In genomic region chr8:94396964-94397657, GRCm38 (mm10) we compare ENCODE assay signal across 8 mouse cellular contexts. TPM values are rescaled to one million over a fixed set of nuclear protein-coding genes. Genes with fewer than 3 reads are reported as not detected.
DNase-seq lines count a peak whose midpoint lies in the region; ATAC-seq and TF ChIP-seq lines count a peak whose summit lies in the region.

No protein-coding gene starts in this region.

- H3K4me2 ChIP-seq in lung, postnatal 0 days (replicated peaks; ENCODE audit: low read depth, low read length): no peak overlapping the region

- intact Hi-C loops in heart, postnatal 14 days (cut with DNase I): loop anchor here (1.0 kb wide), 1 partner anchor 54 kb away; no protein-coding TSS in a partner anchor

- peaks cover 37% of the 10 kb centered on the region for H3K36me3 ChIP-seq in lung, postnatal 0 days (ENCODE audit: insufficient read depth, low read length)

- TF ChIP-seq EP300 in lung, postnatal 0 days (IDR thresholded peaks at IDR 0.05): peak; percentile 26; the same call in 1 of the 2 replicates

- peak; percentile 80 for TF ChIP-seq CTCF in layer of hippocampus, adult 2 months (conservative IDR thresholded peaks at IDR 0.05)
- TF ChIP-seq CTCF in lung, postnatal 0 days (IDR thresholded peaks at IDR 0.05): peak; percentile 95

- 49% methylated on average over 11 of the region's 11 CpGs for WGBS in lung, postnatal 0 days

- no peaks in the 10 kb centered on the region for H3K4me1 ChIP-seq in lung, postnatal 0 days (ENCODE audit: insufficient read depth, low read depth, low read length)

- H3K4me3 ChIP-seq in layer of hippocampus, adult 2 months: no peak overlapping the region
- no peak overlapping the region for H3K4me3 ChIP-seq in lung, postnatal 0 days (ENCODE audit: low read depth, low read length)

- H3K9me3 ChIP-seq in lung, postnatal 0 days (ENCODE audit: low read length): no peaks in the 10 kb centered on the region

- no peak overlapping the region for H3K9ac ChIP-seq in lung, postnatal 0 days (replicated peaks; ENCODE audit: low read depth)

- H3K27ac ChIP-seq in layer of hippocampus, adult 2 months: no peak overlapping the region
- H3K27ac ChIP-seq in lung, postnatal 0 days (ENCODE audit: low read length): no peak overlapping the region

- peak; percentile 40 for ATAC-seq in activated CD4-positive, CD25-positive, alpha-beta regulatory T cell, adult 4 months
- ATAC-seq in lung, postnatal 0 days: peak; percentile 83

- no peaks in the 10 kb centered on the region for H3K27me3 ChIP-seq in lung, postnatal 0 days (replicated peaks; ENCODE audit: insufficient read depth, low read length)

- peak; percentile 19 to 23 for DNase-seq in layer of hippocampus, adult 2 months (ENCODE audit: low spot score in 2 of 2)
- no peak for DNase-seq in layer of hippocampus, postnatal 36 days
- peak; percentile 78 for DNase-seq in embryo, embryonic 10 days (ENCODE audit: low spot score)
- DNase-seq in heart, postnatal 14 days: peak; percentile 57 to 77
- peak; percentile 76 to 81 for DNase-seq in kidney, postnatal 4 days
- DNase-seq in lung, postnatal 0 days (ENCODE audit: low spot score): peak; percentile 90
- peak; percentile 62 for DNase-seq in skeletal muscle tissue, adult 2 months (ENCODE audit: low read depth, low spot score)

RNA-seq across cellular contexts. Expression of gene Herpud1, which starts 10.9 kb away (rescaled TPM):
- total RNA-seq in layer of hippocampus, adult 2 months (2021): 10 to 100 TPM; 54.4 to 57.3 TPM
- total RNA-seq in layer of hippocampus, postnatal 36 days (2021): 10 to 100 TPM; 54.8 to 80.2 TPM
- 100 to 1,000 TPM in 1 of 2 experiments, 10 to 100 TPM in 1; 99.9 to 115 TPM for polyA plus RNA-seq in activated CD4-positive, CD25-positive, alpha-beta regulatory T cell, adult 4 months (2017; shearing (Covaris generic))
- 100 to 1,000 TPM; 168 to 178 TPM for total RNA-seq in heart, postnatal 14 days (2021)
- polyA plus RNA-seq in lung, postnatal 0 days (2015; fragmentation: Nextera tagmentation; extraction: Ambion mirVana): 179 and 217 TPM in 2 replicates

RNA-seq across cellular contexts. Expression of gene Nlrc5, which starts 37.0 kb away (rescaled TPM):
- 1 to 10 TPM in 1 of 2 experiments, under 1 TPM in 1; 0.54 to 1.4 TPM for total RNA-seq in layer of hippocampus, adult 2 months (2021)
- 1 to 10 TPM in 1 of 2 experiments, under 1 TPM in 1; 0.55 to 1.3 TPM for total RNA-seq in layer of hippocampus, postnatal 36 days (2021)
- 100 to 1,000 TPM; 141 to 153 TPM for polyA plus RNA-seq in activated CD4-positive, CD25-positive, alpha-beta regulatory T cell, adult 4 months (2017; shearing (Covaris generic))
- total RNA-seq in heart, postnatal 14 days (2021): 1 to 10 TPM in 1 of 2 experiments, under 1 TPM in 1; 0.22 to 1.4 TPM
- 0.31 and 0.42 TPM in 2 replicates for polyA plus RNA-seq in lung, postnatal 0 days (2015; fragmentation: Nextera tagmentation; extraction: Ambion mirVana)

Comparison
In these comparisons a context has a peak if more than half of its experiments do, and no peak if none do; other contexts are left out.
1. DNase-seq: peak in layer of hippocampus, adult 2 months (2 of 2), embryo, embryonic 10 days (single experiment), heart, postnatal 14 days (2 of 2), kidney, postnatal 4 days (2 of 2), lung, postnatal 0 days (single experiment) and skeletal muscle tissue, adult 2 months (single experiment); none in layer of hippocampus, postnatal 36 days (0 of 2).